Comparison of ENCODE assay signal across 23 mouse cellular contexts in the genomic region with DNA sequence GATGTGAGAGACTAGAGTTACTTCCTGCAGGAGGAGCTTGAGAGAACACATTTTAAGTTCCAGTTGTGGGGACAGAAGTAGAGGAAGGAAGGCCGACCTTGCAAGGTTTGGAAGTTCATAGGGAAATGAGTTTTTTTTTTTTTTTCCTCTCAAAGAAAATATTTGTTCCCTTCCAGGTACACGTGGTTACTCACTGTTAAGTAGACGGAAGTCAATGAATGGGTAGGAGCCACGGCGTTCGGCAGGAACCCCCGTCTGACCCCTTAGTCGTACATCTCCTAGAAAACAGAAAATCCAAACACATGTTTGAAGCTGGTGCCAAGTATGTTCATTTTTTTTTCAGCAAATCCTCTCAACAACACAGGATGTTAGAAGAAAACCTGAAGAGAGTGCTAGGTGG.
A peak's percentile ranks its signal among the peaks of the same experiment; 100 is the strongest.
DNase-seq lines count a peak whose midpoint lies in the region; ATAC-seq and TF ChIP-seq lines count a peak whose summit lies in the region.
"Had no signal": no experiment of that assay in that cellular context is flagged by ENCODE, and none has a peak within 500 bp of the region (broad histone marks: within the 10 kb centered on the region; RNA-seq: fewer than 3 reads in every experiment).

No protein-coding gene starts in this region.

- WGBS in heart, adult 2 months = 49% methylated on average over 8 of the region's 8 CpGs
- 30% methylated on average over 8 of the region's 8 CpGs for WGBS in lung, embryonic 16.5 days
- 18% methylated on average over 8 of the region's 8 CpGs for WGBS in lung, postnatal 0 days

- H3K79me2 ChIP-seq in heart, adult 2 months (replicated peaks; ENCODE audit: control insufficient read depth, insufficient read depth, low read length) = no peaks in the 10 kb centered on the region

- peaks cover 4% of the 10 kb centered on the region for H3K4me1 ChIP-seq in heart, adult 2 months (ENCODE audit: control insufficient read depth, insufficient read depth, low read length)
- peaks cover 6% of the 10 kb centered on the region; the same call in 1 of the 2 replicates for H3K4me1 ChIP-seq in lung, embryonic 16.5 days (replicated peaks; ENCODE audit: control insufficient read depth, insufficient read depth, low read length)
- H3K4me1 ChIP-seq in lung, postnatal 0 days (ENCODE audit: insufficient read depth, low read depth, low read length) = no peaks in the 10 kb centered on the region
- H3K4me1 ChIP-seq: limb, embryonic 15.5 days had no signal

- no peak for TF ChIP-seq POLR2A in heart, adult 2 months (IDR thresholded peaks at IDR 0.05; ENCODE audit: insufficient read depth, low read depth, low read length)

- H3K27ac ChIP-seq in heart, adult 2 months = peak overlapping the region; percentile 33; the same call in 1 of the 2 replicates
- no peak overlapping the region for H3K27ac ChIP-seq in lung, embryonic 16.5 days (ENCODE audit: low read length)
- H3K27ac ChIP-seq in lung, postnatal 0 days (ENCODE audit: low read length) = no peak overlapping the region
- H3K27ac ChIP-seq: embryonic facial prominence, embryonic 13.5 days; forebrain, embryonic 12.5 days; hindbrain, embryonic 14.5 days; limb, embryonic 15.5 days; liver, embryonic 14.5 days; midbrain, embryonic 12.5 days had no signal

- 0 out of 2 replicates have a peak, but pooled peaks have one; percentile 16 for TF ChIP-seq EP300 in heart, adult 2 months (IDR thresholded peaks at IDR 0.05; ENCODE audit: insufficient read depth, low read depth, low read length)
- no peak for TF ChIP-seq EP300 in lung, postnatal 0 days (IDR thresholded peaks at IDR 0.05)

- no peak overlapping the region for H3K4me3 ChIP-seq in heart, adult 2 months
- no peak overlapping the region for H3K4me3 ChIP-seq in lung, embryonic 16.5 days (ENCODE audit: low read length)
- no peak overlapping the region for H3K4me3 ChIP-seq in lung, postnatal 0 days (ENCODE audit: low read depth, low read length)
- H3K4me3 ChIP-seq: embryonic facial prominence, embryonic 13.5 days; erythroblast, embryonic 14.5 days; forebrain, embryonic 12.5 days; limb, embryonic 15.5 days; midbrain, embryonic 12.5 days had no signal

- intact Hi-C loops in heart, adult 2 months (cut with DNase I) = no loop called here
- intact Hi-C loops in left cerebral cortex, postnatal 14 days (cut with DNase I) = no loop called here

- H3K9ac ChIP-seq in heart, adult 2 months (ENCODE audit: low read depth, low read length) = no peak overlapping the region
- H3K9ac ChIP-seq in lung, embryonic 16.5 days (ENCODE audit: low read length) = no peak overlapping the region
- H3K9ac ChIP-seq in lung, postnatal 0 days (replicated peaks; ENCODE audit: low read depth) = no peak overlapping the region
- H3K9ac ChIP-seq: embryonic facial prominence, embryonic 13.5 days; forebrain, embryonic 12.5 days; hindbrain, embryonic 14.5 days; limb, embryonic 15.5 days; liver, embryonic 14.5 days; midbrain, embryonic 12.5 days had no signal

- peaks cover 5% of the 10 kb centered on the region for H3K36me3 ChIP-seq in heart, adult 2 months (ENCODE audit: control insufficient read depth, insufficient read depth, low read length)
- no peaks in the 10 kb centered on the region for H3K36me3 ChIP-seq in lung, embryonic 16.5 days (ENCODE audit: control insufficient read depth, insufficient read depth, low read length)
- no peaks in the 10 kb centered on the region for H3K36me3 ChIP-seq in lung, postnatal 0 days (ENCODE audit: insufficient read depth, low read length)
- H3K36me3 ChIP-seq: embryonic facial prominence, embryonic 13.5 days; forebrain, embryonic 12.5 days; limb, embryonic 15.5 days; midbrain, embryonic 12.5 days had no signal

- TF ChIP-seq CTCF in heart, adult 2 months (IDR thresholded peaks at IDR 0.05) = no peak
- TF ChIP-seq CTCF in lung, postnatal 0 days (IDR thresholded peaks at IDR 0.05) = no peak

- no peaks in the 10 kb centered on the region for H3K27me3 ChIP-seq in heart, adult 2 months (ENCODE audit: control insufficient read depth, insufficient read depth, low read length)
- no peaks in the 10 kb centered on the region for H3K27me3 ChIP-seq in lung, embryonic 16.5 days (ENCODE audit: control insufficient read depth, insufficient read depth, low read depth, low read length)
- no peaks in the 10 kb centered on the region for H3K27me3 ChIP-seq in lung, postnatal 0 days (replicated peaks; ENCODE audit: insufficient read depth, low read length)
- H3K27me3 ChIP-seq: embryonic facial prominence, embryonic 13.5 days; forebrain, embryonic 12.5 days; limb, embryonic 15.5 days; midbrain, embryonic 12.5 days had no signal

- no peak overlapping the region for H3K4me2 ChIP-seq in lung, embryonic 16.5 days (ENCODE audit: low read depth, low read length)
- H3K4me2 ChIP-seq in lung, postnatal 0 days (replicated peaks; ENCODE audit: low read depth, low read length) = no peak overlapping the region
- H3K4me2 ChIP-seq: embryonic facial prominence, embryonic 13.5 days; forebrain, embryonic 12.5 days; hindbrain, embryonic 14.5 days; limb, embryonic 15.5 days; midbrain, embryonic 12.5 days had no signal

- 0 out of 2 replicates have a peak, but pooled peaks have one; percentile 31 for ATAC-seq in lung, embryonic 16.5 days (ENCODE audit: low read depth)
- ATAC-seq in lung, postnatal 0 days = no peak
- ATAC-seq: activated CD4-positive, CD25-positive, alpha-beta regulatory T cell, adult 4 months; inflammation-experienced regulatory T-cells, adult 6 months had no signal

- DNase-seq in adrenal gland, adult (ENCODE audit: inconsistent age in 2 of 2, low spot score in 1 of 2) = peak; percentile 23 to 56
- DNase-seq in adrenal gland, adult 18-20 months (ENCODE audit: low spot score in 2 of 2) = no peak
- DNase-seq in heart, adult 2 months = no peak
- DNase-seq in heart, postnatal 4 days = no peak
- no peak for DNase-seq in lung, postnatal 0 days (ENCODE audit: low spot score)
- DNase-seq in left cerebral cortex, postnatal 14 days (ENCODE audit: low spot score in 2 of 2) = no peak
- no peak for DNase-seq in thymus, adult 18-20 months
- DNase-seq: cerebellum, adult 8-10 months; cerebellum, postnatal 36 days; embryo, embryonic 11 days; heart, postnatal 36 days; lung, postnatal 10 days; thymus, adult 2 months had no signal

- H3K9me3 ChIP-seq in lung, embryonic 16.5 days (ENCODE audit: control insufficient read depth, low read length) = no peaks in the 10 kb centered on the region
- no peaks in the 10 kb centered on the region for H3K9me3 ChIP-seq in lung, postnatal 0 days (ENCODE audit: low read length)
- H3K9me3 ChIP-seq: embryonic facial prominence, embryonic 13.5 days; forebrain, embryonic 12.5 days; limb, embryonic 15.5 days; midbrain, embryonic 12.5 days had no signal

Comparison
In these comparisons a context has a peak if more than half of its experiments do, and no peak if none do; other contexts are left out.
1. DNase-seq: peak in adrenal gland, adult (2 of 2); none in adrenal gland, adult 18-20 months (0 of 2), heart, adult 2 months (0 of 2), heart, postnatal 4 days (single experiment), lung, postnatal 0 days (single experiment), left cerebral cortex, postnatal 14 days (0 of 2) and thymus, adult 18-20 months (0 of 2).